Mouse (Mus musculus) liver, adult 2 months (tissue): ENCODE results near the gene Depdc7. TPM values are rescaled to one million over a fixed set of nuclear protein-coding genes. Genes with fewer than 3 reads are reported as not detected.

ENCODE experiments used
- DNase-seq: peaks from one replicate; pipeline ENCODE4 v3.0.0-alpha.2; 2011; ENCODE audit warnings: low read depth, low spot score; ENCODE audit errors: extremely low read depth
- H3K27ac ChIP-seq: fragments of 200-500 bp; replicated peaks from 2 replicates; pipeline ENCODE4 v1.5.1; 2012; ENCODE audit warnings: low read depth, mild to moderate bottlenecking, control low read depth, inconsistent platforms, low read length; ENCODE audit not compliant: insufficient read depth
- H3K27me3 ChIP-seq: fragments of 200-500 bp; 2 replicates; pipeline ENCODE4 v1.6.1; 2012; ENCODE audit warnings: mild to moderate bottlenecking, moderate library complexity, low read length, inconsistent platforms; ENCODE audit not compliant: control insufficient read depth, insufficient read depth
- H3K36me3 ChIP-seq: fragments of 200-500 bp; 2 replicates; pipeline ENCODE4 v1.6.1; 2012; ENCODE audit warnings: low read length, inconsistent platforms; ENCODE audit not compliant: control insufficient read depth, insufficient read depth
- H3K4me1 ChIP-seq: fragments of 200-500 bp; 2 replicates; pipeline ENCODE4 v1.6.1; 2011; ENCODE audit warnings: low read length; ENCODE audit not compliant: control insufficient read depth, insufficient read depth
- H3K4me3 ChIP-seq: fragments of 200-500 bp; 2 replicates; pipeline ENCODE4 v1.5.1; 2011; ENCODE audit warnings: low read depth, mild to moderate bottlenecking, control low read depth, low read length, moderate library complexity; ENCODE audit not compliant: insufficient read depth
- H3K79me2 ChIP-seq: fragments of 200-500 bp; 2 replicates; pipeline ENCODE4 v1.6.1; 2012; ENCODE audit warnings: inconsistent platforms, mild to moderate bottlenecking, low read length, moderate library complexity; ENCODE audit not compliant: control insufficient read depth, insufficient read depth
- H3K9ac ChIP-seq: fragments of 200-500 bp; 2 replicates; pipeline ENCODE4 v1.6.1; 2012; ENCODE audit warnings: low read depth, mild to moderate bottlenecking, control low read depth, inconsistent platforms, low read length
- CTCF ChIP-seq: fragments of 200-500 bp; IDR thresholded peaks from 2 replicates; pipeline ENCODE4 v1.5.1; 2011; ENCODE audit warnings: low read depth, low read length, control low read depth
- POLR2A ChIP-seq: fragments of 200-500 bp; IDR thresholded peaks from 2 replicates; pipeline ENCODE4 v1.6.1; 2011; ENCODE audit warnings: low read length, control low read depth; ENCODE audit not compliant: insufficient read depth; ENCODE audit errors: extremely low read depth
- WGBS: fragments of 180-500 bp; shearing (Covaris S2); methylation state at CpG from one replicate; pipeline ENCODE4 v1.1.7; 2018; 5-methylcytosine and 5-hydroxymethylcytosine counted together
- polyA plus RNA-seq: library from polyadenylated mRNA; depleted of rRNA; stranded (reverse); fragments of >200 nt; gene quantifications from 2 replicates; pipeline ENCODE4 v1.2.3, GENCODE M21; 2012
- total RNA-seq: library from RNA; depleted of rRNA; stranded (reverse); fragments of >200 nt; gene quantifications from 2 replicates; pipeline ENCODE4 v1.2.3, GENCODE M21; 2014

Depdc7 gene
- total and polyA plus RNA-seq, 2 experiments: 30.0 to 53.5 TPM

DNA sequence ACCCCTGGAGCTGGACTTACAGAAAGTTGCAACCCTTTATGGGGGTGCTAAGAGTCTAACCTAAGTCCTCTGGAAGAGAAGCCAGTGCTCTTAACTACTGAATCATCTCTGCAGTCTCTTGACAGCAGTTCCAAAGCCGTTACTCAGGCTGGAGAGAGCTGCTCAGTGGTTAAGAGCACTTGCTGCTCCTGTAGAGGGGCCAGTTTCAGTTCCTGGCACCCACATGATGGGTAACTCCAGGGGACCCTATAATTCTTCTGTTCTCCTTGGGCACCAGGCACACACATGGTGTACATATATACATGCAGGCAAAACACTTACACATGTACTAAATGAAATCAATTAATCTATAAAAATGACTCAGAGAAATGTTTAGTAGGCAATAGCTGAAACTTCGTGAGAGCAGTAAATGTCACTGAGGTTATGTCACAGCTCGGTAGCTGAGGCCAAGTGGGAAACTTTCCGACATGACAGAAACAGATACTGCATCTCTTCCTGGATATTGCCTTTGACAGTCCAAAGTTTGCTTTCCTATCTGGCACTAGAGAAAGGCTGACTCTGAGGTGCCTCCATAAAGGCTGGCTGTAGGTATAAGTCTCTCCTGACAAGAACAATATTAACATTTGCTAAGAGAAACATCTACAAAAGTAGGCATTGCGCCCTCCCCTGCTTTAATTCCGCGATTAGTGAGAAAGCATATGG lies 2.3 kb downstream of the Depdc7 start:
- no peak for TF ChIP-seq CTCF
- no peak for TF ChIP-seq POLR2A
- H3K9ac ChIP-seq: peak overlapping the region; percentile 86
- peaks cover 13% of the 10 kb centered on the region for H3K4me1 ChIP-seq
- H3K27me3 ChIP-seq: no peaks in the 10 kb centered on the region
- DNase-seq: peak; percentile 89
- peak overlapping the region; percentile 99 for H3K27ac ChIP-seq
- 20% methylated on average over 7 of the region's 7 CpGs for WGBS
- no peaks in the 10 kb centered on the region for H3K36me3 ChIP-seq
- peak overlapping the region; percentile 96 for H3K4me3 ChIP-seq
- peaks cover 22% of the 10 kb centered on the region; the same call in 1 of the 2 replicates for H3K79me2 ChIP-seq

DNA sequence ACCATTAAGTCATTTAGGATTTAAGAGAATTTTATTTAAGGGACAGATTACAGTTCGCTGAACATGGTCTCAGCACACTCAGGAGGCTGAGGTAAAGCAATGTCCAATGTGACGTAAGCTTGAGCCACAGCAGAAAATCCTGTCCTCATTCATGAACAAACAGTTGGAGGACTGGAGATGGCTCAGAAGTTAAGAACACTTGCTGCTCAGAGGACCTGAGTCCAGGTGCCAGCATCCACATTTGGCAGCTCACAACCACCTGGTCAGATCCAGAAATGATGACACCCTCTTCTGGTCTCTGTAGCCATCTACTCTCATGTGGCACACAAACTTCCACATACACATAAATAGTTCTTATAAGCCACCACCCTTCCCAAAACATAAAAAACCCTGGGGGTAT lies 3.0 kb downstream of the Depdc7 start:
- no peak overlapping the region for H3K27ac ChIP-seq
- no peaks in the 10 kb centered on the region for H3K27me3 ChIP-seq
- peaks cover 24% of the 10 kb centered on the region; the same call in 1 of the 2 replicates for H3K79me2 ChIP-seq
- H3K36me3 ChIP-seq: no peaks in the 10 kb centered on the region
- peaks cover 14% of the 10 kb centered on the region for H3K4me1 ChIP-seq
- 35% methylated on average over 2 of the region's 2 CpGs for WGBS
- TF ChIP-seq CTCF (no peak), POLR2A (no peak)
- DNase-seq: peak; percentile 75
- no peak overlapping the region for H3K9ac ChIP-seq
- no peak overlapping the region for H3K4me3 ChIP-seq

DNA sequence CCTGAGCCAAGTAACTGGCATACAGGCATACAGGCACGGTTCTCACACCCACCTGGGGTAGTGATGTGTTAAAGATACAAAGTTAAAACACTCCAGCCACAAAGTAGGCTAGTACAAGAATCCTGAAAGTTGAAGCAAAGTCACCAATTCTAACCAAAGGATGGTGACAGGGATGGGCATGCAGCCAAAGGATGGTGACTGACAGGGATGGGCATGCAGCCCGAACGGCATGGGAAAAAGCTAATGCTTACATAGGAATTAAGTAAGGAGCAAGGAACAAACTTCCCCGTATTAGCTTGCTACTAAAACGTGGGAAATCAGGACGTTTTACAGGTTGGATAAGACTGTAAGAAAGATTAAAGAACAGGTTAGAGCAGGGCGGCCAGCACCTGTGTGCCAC lies 6.4 kb downstream of the Depdc7 start:
- H3K4me1 ChIP-seq: peaks cover 17% of the 10 kb centered on the region
- WGBS: 25% methylated on average over 7 of the region's 7 CpGs
- peak overlapping the region; percentile 28 for H3K27ac ChIP-seq
- no peak overlapping the region for H3K4me3 ChIP-seq
- no peak for TF ChIP-seq CTCF
- no peak for TF ChIP-seq POLR2A
- no peaks in the 10 kb centered on the region for H3K27me3 ChIP-seq
- H3K79me2 ChIP-seq: peaks cover 23% of the 10 kb centered on the region; the same call in 1 of the 2 replicates
- H3K36me3 ChIP-seq: no peaks in the 10 kb centered on the region
- DNase-seq: peak; percentile 58
- no peak overlapping the region for H3K9ac ChIP-seq

DNA sequence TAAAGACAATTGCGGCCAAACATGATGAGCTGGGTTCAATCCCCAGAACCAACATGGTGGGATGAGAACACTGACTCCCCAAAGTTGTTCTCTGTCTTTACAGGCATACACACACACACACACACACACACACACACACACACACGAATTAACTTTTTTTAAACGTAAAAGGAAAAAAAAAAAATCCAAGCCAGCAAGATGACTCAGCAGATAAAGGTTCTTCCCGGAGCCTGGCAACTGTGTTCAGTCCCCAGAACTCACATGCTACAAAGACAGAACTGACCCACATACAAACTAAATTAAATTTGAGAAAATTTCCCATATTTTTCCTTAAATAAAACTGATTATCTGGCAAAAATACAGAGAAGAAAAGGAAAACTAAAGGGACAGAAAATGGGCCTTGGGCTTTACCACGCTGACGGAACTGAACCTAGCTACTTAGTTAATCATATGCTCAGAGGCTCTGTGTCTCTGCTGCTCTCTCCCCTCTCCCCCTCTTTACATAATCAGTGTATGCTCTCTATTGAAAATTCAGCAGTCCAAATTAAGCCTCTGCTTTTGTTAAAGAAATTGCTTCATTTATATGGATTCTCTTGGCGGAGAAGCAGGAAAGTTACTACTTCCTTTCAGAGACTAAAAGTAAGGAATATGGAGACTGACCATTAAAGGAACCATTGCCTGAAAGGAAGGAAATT lies 10.0 kb downstream of the Depdc7 start:
- DNase-seq: peak; percentile 58
- no peak for TF ChIP-seq CTCF
- no peak for TF ChIP-seq POLR2A
- Histone ChIP-seq H3K79me2 (peaks cover 21% of the 10 kb centered on the region; the same call in 1 of the 2 replicates), H3K9ac (no peak overlapping the region; the same call in 1 of the 2 replicates), H3K36me3 (peaks cover 14% of the 10 kb centered on the region), H3K27ac (peak overlapping the region; percentile 20; the same call in 1 of the 2 replicates), H3K4me1 (peaks cover 10% of the 10 kb centered on the region), H3K4me3 (no peak overlapping the region), H3K27me3 (no peaks in the 10 kb centered on the region)
- 19% methylated on average over 7 of the region's 7 CpGs for WGBS

DNA sequence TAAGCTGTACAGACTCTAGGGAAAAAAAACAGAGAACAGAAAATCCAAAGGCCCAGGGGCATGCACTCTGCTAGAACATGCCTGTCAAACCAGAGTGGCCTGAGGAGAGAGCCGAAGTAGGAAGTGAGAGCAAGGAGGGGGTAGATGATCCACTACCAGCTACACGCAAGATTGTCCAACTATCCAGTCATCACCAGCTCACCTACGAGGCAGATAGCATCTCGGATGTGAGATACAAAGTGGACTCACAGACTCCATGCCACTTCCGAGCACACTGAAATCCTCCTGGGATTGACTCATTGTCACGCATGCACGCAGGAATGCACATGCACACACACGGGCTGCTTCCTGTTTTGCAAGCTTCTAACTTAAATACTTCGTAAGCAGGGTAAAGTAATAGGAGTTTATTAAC lies 10.6 kb downstream of the Depdc7 start:
- DNase-seq: peak; percentile 55

More for the DNA sequence above, 10.6 kb downstream of the Depdc7 start:
- H3K36me3 ChIP-seq: peaks cover 20% of the 10 kb centered on the region
- H3K9ac ChIP-seq: 0 out of 2 replicates have a peak overlapping the region, but pooled peaks have one; percentile 2
- peak overlapping the region; percentile 56; the same call in 1 of the 2 replicates for H3K27ac ChIP-seq
- peaks cover 10% of the 10 kb centered on the region for H3K4me1 ChIP-seq
- H3K79me2 ChIP-seq: peaks cover 21% of the 10 kb centered on the region; the same call in 1 of the 2 replicates
- no peak for TF ChIP-seq CTCF
- no peak for TF ChIP-seq POLR2A
- WGBS: 29% methylated on average over 9 of the region's 9 CpGs
- no peaks in the 10 kb centered on the region for H3K27me3 ChIP-seq
- no peak overlapping the region for H3K4me3 ChIP-seq
